Mouse (Mus musculus) CH12.LX (cell line): ENCODE measurements around the gene Med19. TPM values are rescaled to one million over a fixed set of nuclear protein-coding genes. Genes with fewer than 3 reads are reported as not detected.

ENCODE experiments used
- DNase-seq: peaks from one replicate; pipeline ENCODE4 v3.0.0-alpha.2; 2013; ENCODE audit errors: extremely low read depth
- H3K27ac ChIP-seq: 2 replicates; pipeline ENCODE4 v1.5.1; 2012; ENCODE audit warnings: low read depth, mild to moderate bottlenecking, control low read depth, moderate library complexity; ENCODE audit not compliant: insufficient read depth
- H3K27me3 ChIP-seq: replicated peaks from 2 replicates; pipeline ENCODE3; 2012; ENCODE audit warnings: inconsistent platforms
- H3K36me3 ChIP-seq, 2 experiments: replicated peaks in 1 of 2; 2 replicates each; pipeline versions ENCODE3 to v1.6.1; 2012; ENCODE audit warnings: inconsistent platforms in 1 of 2, low read length in 1 of 2, mild to moderate bottlenecking in 1 of 2, mixed read lengths in 1 of 2, moderate library complexity in 1 of 2; ENCODE audit not compliant: control insufficient read depth in 1 of 2, insufficient read depth in 1 of 2
- H3K4me1 ChIP-seq, 2 experiments: 2 replicates each; pipeline ENCODE4 v1.6.1; 2012; ENCODE audit warnings: inconsistent platforms in 1 of 2, moderate library complexity in 1 of 2; ENCODE audit not compliant: insufficient read depth in 2 of 2, control insufficient read depth in 1 of 2
- H3K4me2 ChIP-seq: 2 replicates; pipeline ENCODE4 v1.6.1; 2012; ENCODE audit warnings: low read depth, mild to moderate bottlenecking, control low read depth; ENCODE audit not compliant: poor library complexity, insufficient read depth, severe bottlenecking
- H3K4me3 ChIP-seq, 3 experiments: fragments of 150-350 bp in 1 of 3; sonication (generic) in 1 of 3; replicated peaks in 1 of 3; 2 replicates each; pipeline versions ENCODE3 to v1.5.1; 2011 to 2012; ENCODE audit warnings: low read depth in 2 of 3, low read length in 2 of 3, mild to moderate bottlenecking in 2 of 3, moderate library complexity in 2 of 3, control low read depth in 1 of 3, improper control_type of control experiment in 1 of 3, inconsistent platforms in 1 of 3, mixed read lengths in 1 of 3; ENCODE audit not compliant: poor library complexity in 1 of 3
- H3K79me2 ChIP-seq: replicated peaks from 2 replicates; pipeline ENCODE4 v1.6.1; 2012; ENCODE audit warnings: mild to moderate bottlenecking, moderate library complexity; ENCODE audit not compliant: control insufficient read depth, poor library complexity, insufficient read depth, severe bottlenecking; ENCODE audit errors: extremely low read depth
- H3K9ac ChIP-seq: 2 replicates; pipeline ENCODE4 v1.6.1; 2012; ENCODE audit warnings: low read depth, mild to moderate bottlenecking, control low read depth, moderate library complexity; ENCODE audit not compliant: insufficient read depth
- H3K9me3 ChIP-seq: replicated peaks from 2 replicates; pipeline ENCODE3; 2012; ENCODE audit warnings: low read length, inconsistent platforms, mixed read lengths
- BHLHE40 ChIP-seq: IDR thresholded peaks from 2 replicates; pipeline ENCODE4 v1.6.1; 2011; ENCODE audit warnings: mild to moderate bottlenecking, low read depth, low read length, improper control_type of control experiment
- CHD1 ChIP-seq: IDR thresholded peaks from 2 replicates; pipeline ENCODE4 v1.6.1; 2012; ENCODE audit warnings: low read depth, low read length, improper control_type of control experiment, inconsistent platforms
- CHD2 ChIP-seq: IDR thresholded peaks from 2 replicates; pipeline ENCODE4 v1.6.1; 2011; ENCODE audit warnings: low read length, improper control_type of control experiment
- CTCF ChIP-seq, 2 experiments: IDR thresholded peaks in 1 of 2; conservative IDR thresholded peaks in 1 of 2; 2 replicates each; pipeline ENCODE4 v1.5.1; 2011 to 2012; ENCODE audit warnings: low read depth in 2 of 2, low read length in 2 of 2, improper control_type of control experiment in 1 of 2, inconsistent platforms in 1 of 2, mild to moderate bottlenecking in 1 of 2, moderate library complexity in 1 of 2
- E2F4 ChIP-seq: IDR thresholded peaks from 2 replicates; pipeline ENCODE4 v1.6.1; 2011; ENCODE audit warnings: low read depth, low read length, improper control_type of control experiment; ENCODE audit not compliant: insufficient replicate concordance
- ELF1 ChIP-seq: IDR thresholded peaks from 2 replicates; pipeline ENCODE4 v1.6.1; 2014; ENCODE audit warnings: low read depth, mild to moderate bottlenecking, inconsistent platforms, low read length, improper control_type of control experiment
- EP300 ChIP-seq: IDR thresholded peaks from 2 replicates; pipeline ENCODE4 v1.6.1; 2011; ENCODE audit warnings: low read length, improper control_type of control experiment
- ETS1 ChIP-seq: conservative IDR thresholded peaks from 2 replicates; pipeline ENCODE4 v1.6.1; 2012; ENCODE audit warnings: low read depth, mild to moderate bottlenecking, inconsistent platforms, low read length, improper control_type of control experiment, moderate library complexity
- GABPA ChIP-seq: IDR thresholded peaks from 2 replicates; pipeline ENCODE4 v1.6.1; 2012; ENCODE audit warnings: low read depth, low read length, improper control_type of control experiment, inconsistent platforms; ENCODE audit not compliant: insufficient replicate concordance
- IRF4 ChIP-seq: IDR thresholded peaks from 2 replicates; pipeline ENCODE4 v1.6.1; 2014; ENCODE audit warnings: low read depth, mild to moderate bottlenecking, inconsistent platforms, low read length, improper control_type of control experiment
- JUN ChIP-seq: IDR thresholded peaks from 2 replicates; pipeline ENCODE4 v1.6.1; 2011; ENCODE audit warnings: low read depth, mild to moderate bottlenecking, low read length, improper control_type of control experiment, moderate library complexity; ENCODE audit not compliant: insufficient read depth
- JUND ChIP-seq: conservative IDR thresholded peaks from 2 replicates; pipeline ENCODE4 v1.6.1; 2011; ENCODE audit warnings: low read depth, low read length, improper control_type of control experiment
- KAT2A ChIP-seq: IDR thresholded peaks from 2 replicates; pipeline ENCODE4 v1.6.1; 2012; ENCODE audit warnings: low read length, improper control_type of control experiment, inconsistent platforms; ENCODE audit not compliant: insufficient replicate concordance
- MAFK ChIP-seq: IDR thresholded peaks from 2 replicates; pipeline ENCODE4 v1.6.1; 2011; ENCODE audit warnings: low read length, improper control_type of control experiment; ENCODE audit not compliant: insufficient replicate concordance
- MAX ChIP-seq: IDR thresholded peaks from 2 replicates; pipeline ENCODE4 v1.6.1; 2011; ENCODE audit warnings: low read length, improper control_type of control experiment
- MAZ ChIP-seq: IDR thresholded peaks from 2 replicates; pipeline ENCODE4 v1.6.1; 2012; ENCODE audit warnings: low read depth, mild to moderate bottlenecking, inconsistent platforms, low read length, improper control_type of control experiment, moderate library complexity
- MXI1 ChIP-seq: IDR thresholded peaks from 2 replicates; pipeline ENCODE4 v1.6.1; 2011; ENCODE audit warnings: mild to moderate bottlenecking, low read depth, low read length, improper control_type of control experiment
- MYC ChIP-seq: IDR thresholded peaks from 2 replicates; pipeline ENCODE4 v1.6.1; 2011; ENCODE audit warnings: low read depth, mild to moderate bottlenecking, improper control_type of control experiment, low read length
- NELFE ChIP-seq: IDR thresholded peaks from 2 replicates; pipeline ENCODE4 v1.6.1; 2011; ENCODE audit warnings: low read depth, low read length, improper control_type of control experiment
- POLR2A ChIP-seq: IDR thresholded peaks from 2 replicates; pipeline ENCODE4 v1.6.1; 2011; ENCODE audit warnings: low read depth, mild to moderate bottlenecking, improper control_type of control experiment, low read length
- POLR2AphosphoS2 ChIP-seq: IDR thresholded peaks from 2 replicates; pipeline ENCODE4 v1.6.1; 2011; ENCODE audit warnings: low read depth, low read length, improper control_type of control experiment
- RAD21 ChIP-seq: IDR thresholded peaks from 2 replicates; pipeline ENCODE4 v1.6.1; 2011; ENCODE audit warnings: low read depth, mild to moderate bottlenecking, low read length, improper control_type of control experiment, moderate library complexity
- SIN3A ChIP-seq: IDR thresholded peaks from 2 replicates; pipeline ENCODE4 v1.6.1; 2012; ENCODE audit warnings: low read length, improper control_type of control experiment, inconsistent platforms
- SMC3 ChIP-seq: IDR thresholded peaks from 2 replicates; pipeline ENCODE4 v1.6.1; 2011; ENCODE audit warnings: low read depth, low read length, improper control_type of control experiment
- TCF12 ChIP-seq: IDR thresholded peaks from 2 replicates; pipeline ENCODE4 v1.6.1; 2014; ENCODE audit warnings: low read depth, mild to moderate bottlenecking, inconsistent platforms, low read length, improper control_type of control experiment
- UBTF ChIP-seq: IDR thresholded peaks from 2 replicates; pipeline ENCODE4 v1.6.1; 2012; ENCODE audit warnings: low read depth, mild to moderate bottlenecking, inconsistent platforms, low read length, improper control_type of control experiment, moderate library complexity
- USF2 ChIP-seq: conservative IDR thresholded peaks from 2 replicates; pipeline ENCODE4 v1.6.1; 2011; ENCODE audit warnings: low read depth, low read length, improper control_type of control experiment
- ZC3H11A ChIP-seq: IDR thresholded peaks from 2 replicates; pipeline ENCODE4 v1.6.1; 2012; ENCODE audit warnings: low read depth, mild to moderate bottlenecking, inconsistent platforms, low read length, improper control_type of control experiment
- ZKSCAN1 ChIP-seq: IDR thresholded peaks from 2 replicates; pipeline ENCODE4 v1.6.1; 2012; ENCODE audit warnings: low read depth, inconsistent platforms, low read length, improper control_type of control experiment, borderline replicate concordance
- ZMIZ1 ChIP-seq: IDR thresholded peaks from 2 replicates; pipeline ENCODE4 v1.6.1; 2012; ENCODE audit warnings: low read depth, mild to moderate bottlenecking, inconsistent platforms, low read length, improper control_type of control experiment
- ZNF384 ChIP-seq: IDR thresholded peaks from 2 replicates; pipeline ENCODE4 v1.6.1; 2012; ENCODE audit warnings: low read depth, low read length, improper control_type of control experiment, inconsistent platforms
- dilution Hi-C: fragments of 300-500 bp; cut with MboI; formaldehyde crosslinking; loops from 2 replicates; pipeline ENCODE4 v1.14.3; 2020; ENCODE audit warnings: low sequenced_read_pairs; ENCODE audit not compliant: extremely low pct_unique_long_range_greater_than_20kb, extremely low pct_ligation_motif_present
- in situ Hi-C: fragments of 300-500 bp; cut with MboI; formaldehyde crosslinking; loops from 3 replicates; pipeline ENCODE4 v1.14.3; 2019; ENCODE audit warnings: low sequenced_read_pairs, low pct_ligation_motif_present, low pct_unique_long_range_greater_than_20kb, mixed read lengths
- polyA plus RNA-seq: library from polyadenylated mRNA; unstranded; fragments of >175 nt; gene quantifications from 2 replicates; pipeline ENCODE4 v1.2.1, GENCODE M21; 2012; ENCODE audit warnings: low read depth; ENCODE audit not compliant: insufficient read length
- total RNA-seq, 2 experiments: library from RNA; depleted of rRNA; stranded (reverse); fragments of 300-350 nt in 1 of 2; fragments of >200 nt in 1 of 2; gene quantifications; 2 replicates each; pipeline ENCODE4 v1.2.3; 2012 to 2014

The Med19 gene
- total and polyA plus RNA-seq, 3 experiments, result 10.7 to 25.9 (median 23.1) TPM

DNA sequence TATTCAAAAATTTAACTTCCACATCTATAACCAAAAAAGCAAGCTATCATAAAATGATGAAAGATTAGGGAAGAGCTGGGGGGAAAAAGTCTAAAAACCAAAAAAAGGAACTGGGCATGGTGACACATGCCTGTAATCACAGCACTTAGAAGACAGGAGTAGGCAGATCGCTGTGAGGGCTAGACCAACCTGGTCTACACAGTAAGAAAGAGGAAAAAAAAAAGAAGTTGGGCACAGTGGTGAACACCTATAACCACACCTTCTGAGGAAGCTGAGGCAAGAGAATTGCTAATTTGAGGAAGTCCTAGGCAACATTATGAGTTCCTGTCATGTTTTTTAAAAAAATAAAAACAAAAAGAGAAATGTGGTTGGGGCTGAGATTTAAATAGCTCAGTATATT lies 22.3 kb upstream of the Med19 start (continued):
- TF ChIP-seq JUND (peak; percentile 22; the same call in 1 of the 2 replicates), POLR2A (no peak)

DNA sequence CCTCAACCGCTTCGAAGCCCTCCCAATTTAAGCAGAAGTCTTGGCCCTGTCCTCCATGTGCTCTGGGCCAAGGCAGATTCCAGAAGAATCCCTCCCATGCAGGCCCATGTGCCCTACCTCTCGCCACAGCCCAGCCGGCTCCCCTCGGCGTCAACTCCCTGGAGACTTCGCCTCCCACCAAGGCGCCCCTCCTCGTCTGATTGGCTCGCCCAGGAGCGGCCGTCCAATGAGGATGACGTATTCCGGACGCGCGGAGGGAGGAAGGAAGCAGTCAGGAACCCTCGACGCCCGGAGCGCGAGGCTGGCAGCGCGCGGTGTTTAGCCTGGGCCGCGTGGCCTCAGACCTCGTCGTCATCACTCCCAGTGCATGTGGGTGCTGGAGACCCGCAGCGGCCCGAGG lies 19.4 kb upstream of the Med19 start, which contains the start of gene Btbd18:
Btbd18 (plus strand) TSS at position 274 of the 400 bp plus-strand sequence.
- H3K27ac ChIP-seq, result no peak within 1 kb of the TSS
- H3K36me3 ChIP-seq, result no peaks in the 10 kb centered on the region
- peaks cover 3 to 14% of the 10 kb centered on the region in 2 experiments; a peak in 3 of 4 replicates for H3K4me1 ChIP-seq
- H3K4me2 ChIP-seq, result no peak within 1 kb of the TSS
- no peak within 1 kb of the TSS for H3K9ac ChIP-seq
- no peak for DNase-seq
- no peaks in the 10 kb centered on the region for H3K27me3 ChIP-seq
- no peaks in the 10 kb centered on the region for H3K79me2 ChIP-seq
- TF ChIP-seq NELFE (no peak), UBTF (no peak)
- dilution Hi-C loops (no loop called here), in situ Hi-C loops (loop anchor here (25.0 kb wide), 1 partner anchor 197 kb away; no protein-coding TSS in a partner anchor)
- no peak within 1 kb of the TSS for H3K4me3 ChIP-seq
- peaks cover 2% of the 10 kb centered on the region for H3K9me3 ChIP-seq

- H3K36me3 ChIP-seq, result no peaks in the 10 kb centered on the region
- no peak overlapping the region for H3K4me3 ChIP-seq
- dilution Hi-C loops (no loop called here), in situ Hi-C loops (loop anchor here (25.0 kb wide), 1 partner anchor 198 kb away; no protein-coding TSS in a partner anchor)
- H3K27ac ChIP-seq, result no peak overlapping the region
- H3K4me2 ChIP-seq, result no peak overlapping the region
- peak; percentile 74 for DNase-seq
- H3K9ac ChIP-seq, result no peak overlapping the region
- H3K27me3 ChIP-seq, result no peaks in the 10 kb centered on the region
- peaks cover 3 to 14% of the 10 kb centered on the region in 2 experiments; a peak in 3 of 4 replicates for H3K4me1 ChIP-seq
- peaks cover 2% of the 10 kb centered on the region for H3K9me3 ChIP-seq
- no peaks in the 10 kb centered on the region for H3K79me2 ChIP-seq
- no peak for TF ChIP-seq GABPA
- TF ChIP-seq USF2, result no peak
- TF ChIP-seq ZNF384, result no peak
- no peak for TF ChIP-seq ZC3H11A
- no peak for TF ChIP-seq ZMIZ1
- peak; percentile 83 for TF ChIP-seq SMC3
- no peak for TF ChIP-seq POLR2AphosphoS2
- TF ChIP-seq MAFK, result no peak
- TF ChIP-seq SIN3A, result no peak
- TF ChIP-seq ETS1, result no peak
- no peak for TF ChIP-seq E2F4
- TF ChIP-seq MXI1, result no peak
- TF ChIP-seq MYC, result no peak
- TF ChIP-seq CHD2, result no peak
- TF ChIP-seq MAZ, result no peak
- no peak for TF ChIP-seq JUND
- no peak for TF ChIP-seq MAX
- peak; percentile 66; the same call in 1 of the 2 replicates for TF ChIP-seq ELF1
- no peak for TF ChIP-seq TCF12
- TF ChIP-seq CHD1, result no peak
- TF ChIP-seq RAD21, result peak; percentile 41
- no peak for TF ChIP-seq ZKSCAN1
- peak; percentile 36 to 80; a peak in 3 of 4 replicates for TF ChIP-seq CTCF (conservative IDR thresholded peaks at IDR 0.05 in 1 of 2, IDR thresholded peaks at IDR 0.05 in 1 of 2; ENCODE audit: low read depth in 2 of 2, low read length in 2 of 2)
- no peak for TF ChIP-seq JUN
- no peak for TF ChIP-seq KAT2A
- no peak for TF ChIP-seq BHLHE40
- no peak for TF ChIP-seq UBTF
- no peak for TF ChIP-seq EP300
- peak; percentile 55; the same call in 1 of the 2 replicates for TF ChIP-seq IRF4
Measured at GRCm38 (mm10) chr2:84660253-84660652, 17.9 kb upstream of the Med19 start.
